ENCODE assay signal across 9 mouse cellular contexts in the genomic region with DNA sequence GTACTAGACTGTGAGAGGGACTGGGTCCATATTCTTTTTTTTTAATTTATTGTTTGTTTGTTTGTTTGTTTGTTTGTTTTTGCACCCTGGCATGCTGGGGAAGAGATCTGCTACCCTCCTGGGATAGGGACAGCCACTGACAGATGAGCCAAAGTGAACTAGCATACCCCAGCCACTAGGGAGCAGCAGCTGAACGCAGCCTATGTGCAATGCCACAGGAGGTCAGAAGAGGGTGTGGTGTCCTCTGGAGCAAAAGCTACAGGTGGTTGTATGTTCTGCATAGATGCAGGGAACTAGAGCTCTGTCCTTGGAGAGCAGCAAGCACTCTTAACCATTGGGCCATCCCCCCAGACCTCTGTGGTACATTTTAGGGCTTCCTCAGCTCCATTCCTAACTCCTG. TPM values are rescaled to one million over a fixed set of nuclear protein-coding genes. Genes with fewer than 3 reads are reported as not detected.
DNase-seq lines count a peak whose midpoint lies in the region; ATAC-seq lines count a peak whose summit lies in the region.
"Had no signal": no experiment of that assay in that cellular context is flagged by ENCODE, and none has a peak within 500 bp of the region (broad histone marks: within the 10 kb centered on the region; RNA-seq: fewer than 3 reads in every experiment).

No protein-coding gene starts in this region.

- H3K9me3 ChIP-seq in liver, embryonic 13.5 days (replicated peaks): no peaks in the 10 kb centered on the region
- H3K9me3 ChIP-seq: stomach, embryonic 15.5 days had no signal

- no peak overlapping the region for H3K4me3 ChIP-seq in liver, embryonic 13.5 days (replicated peaks)
- H3K4me3 ChIP-seq: stomach, embryonic 15.5 days had no signal

- no peak overlapping the region for H3K27ac ChIP-seq in liver, embryonic 13.5 days
- H3K27ac ChIP-seq: stomach, embryonic 15.5 days had no signal

- DNase-seq in ovary, postnatal 14 days (ENCODE audit: low spot score): peak; percentile 43
- DNase-seq in ovary, postnatal 10 days (ENCODE audit: low spot score): no peak
- DNase-seq in ZHBTc4 (ENCODE audit: low read depth, low spot score): peak; percentile 92
- DNase-seq in embryo, embryonic 10.5 days (ENCODE audit: low spot score): peak; percentile 78
- peak; percentile 47 for DNase-seq in liver, embryonic 13.5 days
- DNase-seq in retina, postnatal 7 days (ENCODE audit: low read depth, low spot score): peak; percentile 50

- WGBS in liver, embryonic 13.5 days (ENCODE audit: insufficient replicate concordance): 9% methylated on average over 1 of the region's 1 CpGs

- no peaks in the 10 kb centered on the region for H3K4me1 ChIP-seq in liver, embryonic 13.5 days (replicated peaks)
- H3K4me1 ChIP-seq: stomach, embryonic 15.5 days had no signal

- ATAC-seq in inflammation-experienced regulatory T-cells, adult 6 months: peak; percentile 98
- ATAC-seq in liver, embryonic 13.5 days (ENCODE audit: low read depth): peak; percentile 54; the same call in 1 of the 2 replicates
- no peak for ATAC-seq in frontal cortex, adult (ENCODE audit: low TSS enrichment)

- no peaks in the 10 kb centered on the region for H3K36me3 ChIP-seq in liver, embryonic 13.5 days
- H3K36me3 ChIP-seq: stomach, embryonic 15.5 days had no signal

- no peak overlapping the region for H3K9ac ChIP-seq in liver, embryonic 13.5 days
- H3K9ac ChIP-seq: stomach, embryonic 15.5 days had no signal

- no peaks in the 10 kb centered on the region for H3K27me3 ChIP-seq in liver, embryonic 13.5 days
- H3K27me3 ChIP-seq: stomach, embryonic 15.5 days had no signal

- no peak overlapping the region for H3K4me2 ChIP-seq in liver, embryonic 13.5 days
- H3K4me2 ChIP-seq: stomach, embryonic 15.5 days had no signal

RNA-seq across cellular contexts. Expression of a gene that starts 10.3 kb away (rescaled TPM):
- polyA plus RNA-seq in inflammation-experienced regulatory T-cells, adult 6 months (2017; shearing (Covaris generic)): not detected
- polyA plus RNA-seq in liver, embryonic 13.5 days (2015; fragmentation: Nextera tagmentation; extraction: Ambion mirVana): not detected in 2 replicates
- polyA plus RNA-seq: stomach, embryonic 15.5 days had no signal

RNA-seq across cellular contexts. Expression of a gene that starts 20.5 kb away (rescaled TPM):
- polyA plus RNA-seq in inflammation-experienced regulatory T-cells, adult 6 months (2017; shearing (Covaris generic)): 1 to 10 TPM in 2 of 3 experiments, under 1 TPM in 1; 0.62 to 1.6 (median 1.5) TPM
- polyA plus RNA-seq in liver, embryonic 13.5 days (2015; fragmentation: Nextera tagmentation; extraction: Ambion mirVana): 1.9 and 2.3 TPM in 2 replicates

RNA-seq across cellular contexts. Expression of a gene that starts 40.0 kb away (rescaled TPM):
- polyA plus RNA-seq in inflammation-experienced regulatory T-cells, adult 6 months (2017; shearing (Covaris generic)): not detected
- 0.20 and 0.22 TPM in 2 replicates for polyA plus RNA-seq in liver, embryonic 13.5 days (2015; fragmentation: Nextera tagmentation; extraction: Ambion mirVana)

RNA-seq across cellular contexts. Expression of a gene that starts 42.4 kb away (rescaled TPM):
- 10 to 100 TPM; 22.7 to 26.1 (median 23.6) TPM for polyA plus RNA-seq in inflammation-experienced regulatory T-cells, adult 6 months (2017; shearing (Covaris generic))
- 15.2 and 16.5 TPM in 2 replicates for polyA plus RNA-seq in liver, embryonic 13.5 days (2015; fragmentation: Nextera tagmentation; extraction: Ambion mirVana)
